Mouse (Mus musculus): ENCODE results near the gene Srd5a1. TPM values are rescaled to one million over a fixed set of nuclear protein-coding genes. Genes with fewer than 3 reads are reported as not detected.
A peak's percentile ranks its signal among the peaks of the same experiment; 100 is the strongest.

The Srd5a1 gene
- total RNA-seq, 1 experiment from 2014 or later, result 2.1 TPM

DNA sequence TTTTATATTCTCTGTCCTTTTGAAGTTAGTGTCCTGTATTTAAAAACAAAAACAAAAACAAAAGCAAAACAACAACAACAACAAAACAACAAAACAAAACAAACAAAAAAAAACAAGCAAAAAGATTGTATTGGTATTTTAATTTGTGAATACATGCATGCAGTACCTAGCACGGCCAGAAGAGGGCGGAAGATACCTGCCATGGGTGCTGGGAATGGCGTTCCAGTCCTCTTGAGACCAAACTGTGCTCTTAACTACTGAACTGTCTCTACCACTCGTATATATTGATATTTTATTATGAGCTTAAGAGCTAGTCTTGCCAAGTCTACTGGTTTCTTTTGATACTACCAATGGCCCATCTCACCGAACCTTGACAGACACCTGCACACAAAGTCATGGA, 58.2 kb downstream of the Srd5a1 start:
- no peak; the same call in 1 of the 2 replicates for ATAC-seq (replicated peaks; ENCODE audit: insufficient number of reproducible peaks, low FRiP score, low TSS enrichment, poor library complexity, severe bottlenecking)

DNA sequence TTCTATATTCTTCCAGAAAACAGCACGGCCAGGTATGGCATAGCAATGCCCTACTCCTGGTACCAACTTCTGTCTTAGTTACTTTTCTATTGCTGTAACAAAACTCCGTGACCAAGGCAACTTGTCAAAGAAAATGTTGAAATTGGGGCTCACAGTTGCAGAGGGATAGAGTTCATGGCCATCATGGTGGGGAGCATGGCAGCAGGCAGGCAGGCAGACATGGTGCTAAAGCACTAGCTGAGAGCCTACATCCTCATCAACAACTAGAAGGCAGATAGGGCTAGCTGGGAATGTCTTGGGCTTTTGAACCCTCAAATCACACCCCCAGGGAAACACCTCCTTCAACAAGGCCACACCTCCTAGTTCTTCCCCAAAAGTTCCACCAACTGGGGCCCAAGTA, 60.4 kb downstream of the Srd5a1 start:
- ATAC-seq (replicated peaks; ENCODE audit: insufficient number of reproducible peaks, low FRiP score, low TSS enrichment, poor library complexity, severe bottlenecking), result no peak

DNA sequence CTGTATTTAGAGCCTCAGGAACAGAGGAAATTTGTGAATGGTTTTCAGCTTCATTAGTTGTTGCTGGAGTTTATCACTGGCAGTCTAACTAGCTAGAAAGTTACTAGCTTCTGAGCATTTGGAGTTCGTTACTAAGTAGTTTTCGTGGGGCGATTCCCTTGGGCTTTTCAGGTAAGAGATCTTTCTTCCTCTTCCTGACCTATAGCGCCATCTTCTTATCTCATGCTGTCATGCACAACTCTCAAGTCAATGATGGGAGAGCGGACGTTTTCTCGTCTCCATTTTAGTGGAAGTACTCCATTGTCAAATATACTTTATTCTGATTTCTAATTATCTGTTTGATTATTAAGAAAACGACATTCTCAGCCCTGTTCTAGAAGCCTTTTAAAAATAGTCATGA, 61.3 kb downstream of the Srd5a1 start:
- ATAC-seq (replicated peaks; ENCODE audit: insufficient number of reproducible peaks, low FRiP score, low TSS enrichment, poor library complexity, severe bottlenecking), result no peak

DNA sequence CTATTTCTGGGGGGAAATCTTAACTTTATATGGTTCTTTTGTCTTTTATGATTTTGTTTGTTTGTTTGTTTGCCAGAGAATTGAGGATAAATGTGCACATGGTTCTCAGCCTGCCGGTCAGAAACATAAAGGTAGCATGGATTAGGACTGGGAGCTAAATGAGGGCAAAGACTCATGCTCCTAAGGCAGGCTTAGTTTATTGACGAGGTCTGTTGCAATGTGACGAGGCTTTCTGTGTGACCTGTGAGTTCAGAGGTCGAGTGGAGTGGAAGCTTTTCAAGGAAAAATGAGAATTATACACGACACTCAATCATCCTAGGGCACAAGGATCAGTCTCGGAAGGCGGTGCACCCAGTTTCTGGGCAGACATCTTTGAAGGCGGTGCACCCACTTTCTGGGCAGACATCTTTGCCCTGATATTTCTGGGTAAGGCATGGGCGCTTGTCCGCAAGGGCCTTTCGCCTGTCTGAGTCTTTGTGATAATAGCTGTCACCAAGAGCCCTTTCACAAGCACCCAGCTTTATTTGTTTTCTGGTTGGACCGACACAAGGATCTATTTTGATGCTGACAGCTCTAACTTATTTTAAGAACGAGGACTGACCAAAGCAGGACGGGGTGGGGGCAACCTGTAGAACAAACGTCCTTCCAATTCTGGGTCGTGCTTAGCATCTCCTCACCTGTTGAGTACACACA, 63.6 kb downstream of the Srd5a1 start:
- ATAC-seq (replicated peaks; ENCODE audit: insufficient number of reproducible peaks, low FRiP score, low TSS enrichment, poor library complexity, severe bottlenecking), result no peak

DNA sequence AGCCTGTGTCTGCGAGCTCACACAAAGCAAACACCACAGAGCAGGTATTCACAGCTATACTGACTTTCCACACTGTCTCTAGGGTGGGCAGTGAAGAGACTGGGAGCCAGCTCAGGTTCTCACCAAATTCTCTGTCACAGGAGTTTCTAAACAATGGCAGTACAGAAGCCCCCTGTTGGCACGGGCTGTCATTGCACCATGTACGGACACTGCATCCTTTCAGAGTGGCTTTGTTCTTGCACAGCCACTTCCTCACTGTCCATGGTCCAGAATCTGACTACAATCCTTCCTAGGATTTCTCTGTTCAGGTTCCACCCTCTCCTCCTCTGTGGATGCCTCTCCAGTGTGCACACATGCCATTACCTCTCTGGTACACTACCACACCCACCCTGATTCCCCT, 66.2 kb downstream of the Srd5a1 start:
- ATAC-seq (replicated peaks; ENCODE audit: insufficient number of reproducible peaks, low FRiP score, low TSS enrichment, poor library complexity, severe bottlenecking), result peak; percentile 64; the same call in 1 of the 2 replicates

DNA sequence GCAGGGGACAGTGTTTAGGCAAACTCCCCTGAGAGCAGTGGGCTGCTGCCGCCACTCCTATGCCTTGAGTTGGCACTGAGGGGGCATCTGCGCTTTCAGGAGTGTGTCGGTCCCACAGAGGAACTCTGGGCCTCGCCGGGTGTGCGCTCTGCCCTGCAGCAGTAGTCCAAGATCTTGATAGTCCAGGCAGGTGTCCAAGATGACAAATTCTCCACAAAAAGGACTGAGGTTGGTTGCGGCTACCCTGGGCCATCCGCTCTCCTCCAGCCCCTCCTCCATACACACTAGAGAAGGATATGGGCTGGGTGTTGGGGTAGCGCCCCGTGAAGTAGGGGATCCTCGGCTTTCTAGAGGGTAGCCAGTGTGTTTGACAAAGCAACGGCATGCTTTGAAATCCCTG, 67.6 kb downstream of the Srd5a1 start:
- no peak for ATAC-seq (replicated peaks; ENCODE audit: insufficient number of reproducible peaks, low FRiP score, low TSS enrichment, poor library complexity, severe bottlenecking)

DNA sequence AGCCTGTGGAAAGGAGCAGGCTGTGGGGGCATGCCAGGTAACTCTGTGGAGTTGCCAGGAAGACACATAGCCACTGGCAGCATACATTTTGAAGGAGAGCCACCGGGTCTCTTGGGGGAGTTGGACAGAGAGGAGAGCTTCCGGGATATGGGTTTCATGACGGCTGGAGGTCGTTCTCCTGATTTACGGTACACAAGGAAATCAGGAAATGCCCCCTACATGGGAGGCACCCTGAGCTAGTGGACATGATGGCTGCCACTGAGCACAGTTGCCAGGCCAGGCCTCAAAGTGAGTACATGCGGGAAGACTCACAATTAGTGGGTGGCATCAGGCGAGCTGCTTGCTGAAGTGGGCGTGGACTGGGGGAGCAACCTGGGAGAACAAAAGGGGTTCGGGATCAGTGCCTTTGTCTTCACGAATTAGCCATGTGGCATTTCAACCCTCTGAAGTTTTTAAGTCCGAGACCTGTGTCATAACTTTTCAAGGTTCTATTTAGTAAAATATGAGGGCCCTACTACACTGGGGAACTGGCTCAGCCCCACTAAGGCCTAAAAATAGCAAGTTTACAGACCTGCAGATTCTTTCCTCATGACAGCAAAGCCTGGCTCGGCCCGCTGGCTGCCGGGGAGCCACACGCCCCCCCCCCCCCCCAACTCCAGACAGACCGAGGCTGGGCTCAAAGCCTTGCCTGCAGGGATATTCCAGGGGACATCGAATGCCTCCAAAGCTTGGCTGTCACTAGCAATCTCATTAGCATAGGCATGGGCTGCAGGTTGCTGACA, 68.5 kb downstream of the Srd5a1 start:
- no peak for ATAC-seq (replicated peaks; ENCODE audit: insufficient number of reproducible peaks, low FRiP score, low TSS enrichment, poor library complexity, severe bottlenecking)

DNA sequence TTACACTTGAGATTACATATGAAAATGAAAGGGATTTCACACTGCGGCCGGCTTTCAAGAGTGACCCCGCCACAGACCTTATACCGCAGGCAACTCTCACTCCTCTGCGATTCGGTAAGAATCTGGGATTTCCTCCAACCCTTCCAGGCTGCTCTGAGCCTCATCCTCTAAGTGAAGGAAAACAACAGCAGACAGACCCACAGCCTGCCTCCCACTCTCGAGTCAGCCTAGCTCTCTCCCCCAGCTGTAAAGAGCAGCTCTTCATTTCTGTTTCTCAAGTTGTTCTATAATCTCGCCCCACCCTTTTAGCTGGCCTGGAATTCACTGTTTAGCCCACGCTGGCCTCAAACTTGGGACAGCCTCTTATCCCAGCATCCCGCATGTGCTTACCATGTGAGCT, 69.5 kb downstream of the Srd5a1 start:
- no peak for ATAC-seq (replicated peaks; ENCODE audit: insufficient number of reproducible peaks, low FRiP score, low TSS enrichment, poor library complexity, severe bottlenecking)

DNA sequence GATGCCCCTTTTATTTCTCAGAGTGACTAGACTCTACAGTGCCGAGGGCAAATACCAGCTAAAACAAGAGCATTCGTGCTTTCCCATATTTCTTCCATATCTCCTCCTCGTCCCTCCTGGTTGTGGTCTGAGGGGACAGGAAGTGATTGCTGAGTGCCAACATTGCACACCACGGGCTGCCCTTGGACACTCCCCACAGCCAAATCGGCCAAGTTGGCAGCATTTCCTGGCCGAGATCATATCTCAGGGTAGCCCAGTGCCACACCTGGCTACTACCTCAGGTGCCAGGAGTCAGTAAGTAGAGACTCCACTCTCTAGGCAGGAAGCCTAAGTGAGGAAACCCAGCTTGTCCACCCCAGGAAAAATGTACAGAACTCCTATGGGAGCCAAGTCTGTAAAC, 70.0 kb downstream of the Srd5a1 start:
- ATAC-seq (replicated peaks; ENCODE audit: insufficient number of reproducible peaks, low FRiP score, low TSS enrichment, poor library complexity, severe bottlenecking), result no peak

DNA sequence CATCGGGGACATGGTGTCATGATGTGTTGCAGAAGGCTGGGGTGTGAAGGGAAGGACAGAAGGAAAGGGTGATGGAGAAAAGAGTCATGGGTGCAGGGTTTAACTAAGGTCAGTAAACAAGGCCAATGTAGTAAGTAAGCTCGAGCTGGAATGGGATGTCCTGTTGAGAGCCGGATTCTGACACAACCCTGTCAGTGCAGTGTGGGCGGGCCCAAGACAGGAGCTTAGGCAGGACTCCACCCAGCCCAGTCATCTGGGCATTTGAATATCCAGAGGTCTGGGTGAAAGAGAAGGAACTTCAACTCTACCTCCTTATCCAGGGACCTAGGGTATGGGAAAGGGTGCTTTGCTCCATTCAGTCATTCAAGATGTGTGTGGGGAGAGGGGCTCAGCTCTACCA, 72.9 kb downstream of the Srd5a1 start:
- no peak for ATAC-seq (replicated peaks; ENCODE audit: insufficient number of reproducible peaks, low FRiP score, low TSS enrichment, poor library complexity, severe bottlenecking)

DNA sequence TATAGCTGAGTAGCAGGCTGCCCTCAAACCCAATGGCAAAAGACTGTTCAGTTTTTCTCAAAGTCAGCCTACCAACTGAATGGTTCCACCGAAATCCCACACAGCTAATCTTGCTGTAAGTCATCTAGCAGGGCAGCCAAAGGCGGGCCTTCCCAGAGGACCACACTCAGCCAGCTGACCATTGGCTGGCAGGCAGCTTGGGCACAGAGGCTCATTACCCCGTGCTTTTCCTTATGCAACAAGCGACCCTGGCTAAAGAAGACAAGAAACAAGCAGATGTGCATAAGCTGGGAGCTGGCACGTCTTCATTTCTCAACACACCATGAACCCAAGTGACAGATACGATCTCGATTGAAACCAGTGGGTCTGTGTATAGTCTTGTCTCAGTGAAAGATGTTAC, 73.9 kb downstream of the Srd5a1 start:
- ATAC-seq (replicated peaks; ENCODE audit: insufficient number of reproducible peaks, low FRiP score, low TSS enrichment, poor library complexity, severe bottlenecking), result no peak

DNA sequence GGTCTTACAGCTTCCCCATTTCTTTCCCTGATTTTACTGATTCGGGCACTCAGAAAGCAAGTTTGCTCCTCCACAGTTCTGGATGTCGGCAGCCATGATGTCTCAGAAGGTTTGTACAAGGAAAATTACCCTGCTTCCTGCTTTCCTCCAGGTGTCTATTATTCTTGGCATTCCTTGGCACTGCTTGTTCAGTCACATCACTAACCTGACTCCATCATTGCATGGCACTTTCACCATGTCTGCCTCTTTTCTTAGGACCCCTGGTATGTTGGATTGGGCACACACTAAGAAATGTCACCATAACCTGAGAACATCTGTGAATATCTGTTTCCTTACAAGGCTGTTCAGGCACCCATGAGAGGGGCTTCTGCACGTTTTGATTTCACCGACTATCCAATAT, 75.2 kb downstream of the Srd5a1 start:
- ATAC-seq (replicated peaks; ENCODE audit: insufficient number of reproducible peaks, low FRiP score, low TSS enrichment, poor library complexity, severe bottlenecking), result no peak

DNA sequence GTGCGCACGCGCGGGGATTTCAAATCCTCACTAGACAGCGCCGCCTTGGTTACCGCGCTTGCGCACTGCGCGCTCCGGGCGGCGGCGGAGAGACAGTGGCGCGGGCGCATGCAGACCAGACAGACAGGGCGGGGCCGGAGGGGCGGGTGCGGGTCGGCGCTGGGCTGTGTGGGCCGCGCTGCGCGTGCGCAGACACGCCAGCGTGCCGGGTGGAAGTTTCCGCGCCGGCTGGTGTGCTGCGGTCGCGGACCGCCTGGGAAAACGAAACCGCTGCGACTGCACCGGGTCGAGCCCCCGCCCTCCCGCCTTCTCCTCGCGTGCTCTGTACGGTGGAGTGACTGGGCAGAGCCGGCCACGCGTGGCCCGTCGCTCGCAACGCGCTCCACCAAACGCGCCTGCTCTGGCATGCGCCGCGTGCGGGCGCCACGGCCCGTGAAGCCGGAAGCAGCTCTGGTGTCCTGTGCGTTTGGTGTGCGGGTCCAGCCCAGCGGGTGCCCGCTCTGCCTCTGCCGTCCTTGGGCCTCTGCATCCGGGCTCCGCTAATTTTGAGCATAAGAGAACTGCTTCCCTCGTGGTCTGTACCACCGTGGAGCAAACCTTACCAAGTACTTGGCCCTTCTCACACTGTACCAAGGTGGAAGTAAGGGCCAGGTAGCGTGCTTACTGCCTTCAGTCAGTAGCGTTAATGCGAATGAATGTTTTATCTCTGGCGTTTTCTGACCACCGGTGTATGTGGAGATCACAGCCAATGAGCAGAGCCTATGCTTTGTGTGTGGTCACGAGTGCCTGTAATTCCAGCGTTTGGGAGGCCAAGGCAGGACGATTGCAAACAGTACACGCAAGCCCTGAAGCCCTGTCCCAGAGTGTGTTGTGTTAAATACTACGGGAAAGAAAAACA, 76.3 kb downstream of the Srd5a1 start:
- peak; percentile 61 for ATAC-seq (replicated peaks; ENCODE audit: insufficient number of reproducible peaks, low FRiP score, low TSS enrichment, poor library complexity, severe bottlenecking)

DNA sequence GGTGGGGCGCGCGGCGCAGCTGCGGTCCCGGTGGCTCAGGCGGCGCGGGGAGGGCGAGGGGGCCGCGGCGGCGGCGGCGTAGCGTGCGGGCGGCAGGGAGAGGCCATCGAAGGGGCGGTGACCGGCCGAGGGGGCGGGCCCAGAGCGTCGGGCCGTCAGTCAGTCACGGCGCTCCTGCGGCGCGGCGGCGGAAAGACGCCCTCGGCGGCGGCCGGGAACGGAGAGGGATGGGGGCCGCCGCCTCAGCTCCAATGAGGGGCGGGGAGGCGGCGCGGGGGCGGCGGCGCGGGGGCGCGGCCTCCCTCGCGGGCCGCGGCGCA, 76.9 kb downstream of the Srd5a1 start, which contains the start of gene Tent4a:
Tent4a (minus strand) TSS at position 284 of the 320 bp plus-strand sequence.
- ATAC-seq (replicated peaks; ENCODE audit: insufficient number of reproducible peaks, low FRiP score, low TSS enrichment, poor library complexity, severe bottlenecking), result no peak

DNA sequence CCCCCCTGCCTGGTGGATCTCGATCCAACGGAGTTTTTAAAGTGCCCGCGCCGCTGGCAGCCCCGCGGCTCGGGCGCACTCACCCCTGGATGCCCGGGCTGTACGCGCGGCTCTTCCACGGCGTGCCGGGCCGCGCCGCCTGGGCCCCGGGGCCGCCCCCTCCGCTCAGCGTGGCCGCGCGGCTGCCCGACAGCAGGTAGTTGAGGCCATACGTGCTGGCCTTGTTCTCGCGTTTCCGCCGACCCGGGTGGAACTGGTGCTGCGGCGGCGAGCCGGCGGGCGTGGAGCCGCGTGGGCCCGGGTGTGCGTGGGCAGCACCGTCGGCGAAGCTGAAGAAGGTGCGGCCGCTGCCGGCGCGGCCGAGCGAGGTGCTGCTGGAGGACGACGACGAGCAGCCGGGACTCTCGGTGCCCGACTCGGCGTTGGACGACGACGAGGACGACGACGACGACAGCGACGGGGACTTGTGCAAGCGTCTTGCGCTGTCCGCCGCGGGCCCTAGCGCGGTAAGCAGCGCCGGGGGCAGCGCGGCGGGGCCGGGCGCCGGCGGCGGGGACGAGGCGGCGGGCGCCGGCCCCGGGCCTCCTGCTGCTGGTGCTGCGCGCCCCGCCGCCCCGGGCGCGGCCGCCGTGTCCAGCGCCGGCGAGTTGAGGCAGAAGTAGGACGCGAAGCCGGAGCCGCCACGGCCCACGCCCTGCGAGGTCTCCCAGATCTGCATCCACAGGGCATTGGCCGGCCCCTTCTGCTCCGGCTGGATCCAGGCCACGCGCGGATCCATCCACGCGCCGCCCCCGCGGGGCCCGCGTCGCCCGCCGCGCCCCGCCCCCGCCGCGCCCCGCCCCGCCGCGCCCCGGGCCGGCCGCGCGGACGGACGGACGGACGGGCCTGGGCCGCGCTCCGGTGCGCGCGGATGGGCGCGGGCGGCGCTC, 77.6 kb downstream of the Srd5a1 start, which contains the start of gene Nsun2:
Nsun2 (plus strand) TSS at position 342 of the 929 bp plus-strand sequence.
- ATAC-seq (replicated peaks; ENCODE audit: insufficient number of reproducible peaks, low FRiP score, low TSS enrichment, poor library complexity, severe bottlenecking), result no peak

DNA sequence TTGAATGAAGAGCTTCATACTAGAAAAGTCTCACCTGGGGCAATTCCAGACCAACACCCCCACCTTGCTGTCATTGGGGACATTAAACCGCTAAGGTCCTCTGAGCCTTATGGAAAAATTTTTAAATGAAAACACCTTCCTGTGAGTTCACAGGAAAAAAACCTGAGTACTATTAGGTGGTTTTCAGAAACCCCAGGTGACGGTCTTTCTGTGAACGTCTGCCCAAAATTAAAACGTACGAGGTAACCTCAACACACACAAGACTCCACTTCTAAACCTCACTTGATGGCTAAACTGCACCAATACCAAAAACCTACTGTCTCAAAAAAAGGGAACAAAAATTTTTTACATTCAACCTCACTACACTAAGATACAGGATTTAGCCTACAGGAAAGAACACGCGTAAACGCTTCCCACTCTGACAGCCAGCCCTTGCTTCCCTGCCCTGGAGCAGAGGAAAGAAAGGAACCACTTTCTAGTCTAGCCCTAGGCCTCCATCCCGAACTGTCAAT, 78.3 kb downstream of the Srd5a1 start:
- no peak for ATAC-seq (replicated peaks; ENCODE audit: insufficient number of reproducible peaks, low FRiP score, low TSS enrichment, poor library complexity, severe bottlenecking)

DNA sequence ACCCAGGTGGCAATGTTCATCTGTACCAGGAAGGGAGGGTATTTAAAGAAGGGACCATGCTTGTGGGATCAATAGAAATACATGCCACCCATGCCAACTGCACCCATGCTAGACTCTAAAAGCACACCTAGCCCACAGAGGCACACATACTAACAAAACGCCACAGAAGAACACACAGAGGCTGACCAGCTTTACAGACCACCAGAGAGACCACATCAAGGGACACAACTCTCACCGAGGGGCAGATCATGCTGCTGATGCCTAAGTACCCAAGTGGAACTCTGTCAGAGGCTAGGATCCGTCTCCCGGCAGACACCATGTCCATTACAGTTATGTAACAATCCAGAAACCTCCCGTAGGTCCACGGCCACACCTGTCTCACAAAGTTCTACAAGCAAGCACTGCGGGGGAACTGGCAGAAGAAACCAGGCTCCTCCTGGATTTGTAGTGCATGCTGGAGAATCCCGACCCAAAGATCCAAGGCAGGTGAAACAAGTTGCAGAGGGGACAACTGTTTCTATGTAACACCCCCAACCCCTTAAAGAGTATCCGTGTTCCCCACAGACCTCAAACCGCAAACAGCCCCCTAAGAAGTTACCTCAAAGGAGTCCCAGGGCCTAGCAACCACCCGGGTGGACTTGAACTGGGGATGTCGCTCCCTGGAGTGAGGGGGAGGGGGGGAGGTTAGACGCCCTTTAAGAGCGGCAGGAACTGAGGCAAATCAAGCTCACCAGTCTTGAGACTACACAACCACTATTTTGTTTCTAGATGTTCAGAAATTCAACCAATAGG, 78.9 kb downstream of the Srd5a1 start:
- ATAC-seq (replicated peaks; ENCODE audit: insufficient number of reproducible peaks, low FRiP score, low TSS enrichment, poor library complexity, severe bottlenecking), result no peak
